Mouse (Mus musculus) cerebellum, adult (tissue): ENCODE data around the gene Cpm.

ENCODE experiments used
- ATAC-seq: cut with Nextera tagmentation; 2 replicates; pipeline ENCODE4 v1.9.2; 2017; ENCODE audit warnings: mild to moderate bottlenecking, moderate library complexity, mixed read lengths; ENCODE audit not compliant: insufficient number of reproducible peaks, low FRiP score, low TSS enrichment

Cpm gene

DNA sequence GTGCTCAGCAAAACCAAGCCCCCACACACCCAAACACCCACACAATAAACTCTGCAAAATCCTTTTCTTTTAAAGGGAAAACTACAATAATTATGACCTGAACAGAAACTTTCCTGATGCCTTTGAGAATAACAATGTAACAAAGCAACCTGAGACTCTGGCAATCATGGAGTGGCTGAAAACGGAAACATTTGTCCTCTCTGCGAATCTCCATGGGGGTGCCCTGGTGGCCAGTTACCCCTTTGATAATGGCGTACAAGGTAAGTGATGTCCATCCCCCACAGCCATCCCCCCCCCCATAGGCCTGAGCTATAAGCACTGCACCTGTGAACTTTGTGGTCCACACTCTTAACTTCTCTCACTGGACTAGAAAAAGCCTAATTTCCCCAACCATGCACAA lies 40.8 kb downstream of the Cpm start:
- ATAC-seq, result no peak

GRCm38 (mm10) chr10:117670791-117671190 lies 41.5 kb downstream of the Cpm start:
- no peak for ATAC-seq

GRCm38 (mm10) chr10:117671266-117671665 lies 42.0 kb downstream of the Cpm start:
- no peak for ATAC-seq

DNA sequence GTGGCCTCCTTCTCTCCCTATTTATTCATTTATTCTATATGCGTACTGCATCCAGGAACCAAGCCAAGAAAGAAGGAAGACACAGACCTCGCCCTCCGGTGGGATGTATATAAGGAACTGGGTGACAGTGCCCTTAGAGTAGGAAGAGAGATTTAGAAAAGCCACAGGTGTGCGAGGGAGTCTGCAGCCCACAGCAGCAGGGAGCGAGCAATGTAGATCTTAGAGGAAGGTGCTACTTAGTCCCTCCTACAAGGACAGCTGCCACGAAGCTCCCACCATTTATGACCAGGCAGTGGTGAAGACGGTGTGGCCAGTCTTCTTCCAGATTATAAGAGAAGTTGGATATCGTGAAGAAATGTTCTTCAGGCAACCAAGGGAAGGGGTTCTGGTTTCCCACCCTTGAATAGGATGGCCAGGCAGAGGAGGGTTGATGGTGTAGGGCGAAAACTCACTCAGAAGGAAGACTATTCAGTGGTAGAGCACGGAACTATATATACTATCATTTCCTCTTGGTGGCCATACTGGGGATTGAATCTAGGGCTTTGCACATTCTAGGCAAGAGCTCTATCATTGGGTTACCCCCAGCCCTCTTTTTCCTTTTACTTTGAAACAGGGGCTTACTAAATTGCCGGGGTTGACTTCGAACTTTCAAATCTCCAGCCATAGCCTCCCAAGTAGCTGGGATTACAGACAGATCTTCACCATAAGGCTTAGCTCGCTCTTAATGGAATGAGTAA lies 42.8 kb downstream of the Cpm start:
- ATAC-seq, result no peak

DNA sequence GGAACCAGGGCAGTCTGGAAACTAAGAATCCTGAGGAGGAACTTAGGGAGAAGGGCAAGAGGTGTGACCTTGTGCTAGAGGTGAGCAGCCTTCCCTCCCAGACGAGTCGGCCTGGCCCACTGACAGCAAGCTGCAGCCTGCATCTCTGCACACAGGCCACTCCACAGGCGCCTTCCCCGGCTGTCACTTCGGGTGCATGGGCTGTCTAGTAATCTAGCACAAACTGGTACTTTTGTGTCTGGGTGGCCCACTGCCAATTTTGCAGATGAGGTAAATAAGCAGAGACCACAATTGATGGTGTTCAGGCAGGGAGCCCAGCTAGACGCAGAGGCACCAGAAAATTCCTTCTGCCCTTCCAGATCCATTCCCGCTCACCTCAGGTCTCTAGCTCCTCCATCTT lies 43.4 kb downstream of the Cpm start:
- ATAC-seq, result no peak

- ATAC-seq, result no peak
These were observed 44.6 kb downstream of the Cpm start for GRCm38 (mm10) chr10:117673913-117674312.

DNA sequence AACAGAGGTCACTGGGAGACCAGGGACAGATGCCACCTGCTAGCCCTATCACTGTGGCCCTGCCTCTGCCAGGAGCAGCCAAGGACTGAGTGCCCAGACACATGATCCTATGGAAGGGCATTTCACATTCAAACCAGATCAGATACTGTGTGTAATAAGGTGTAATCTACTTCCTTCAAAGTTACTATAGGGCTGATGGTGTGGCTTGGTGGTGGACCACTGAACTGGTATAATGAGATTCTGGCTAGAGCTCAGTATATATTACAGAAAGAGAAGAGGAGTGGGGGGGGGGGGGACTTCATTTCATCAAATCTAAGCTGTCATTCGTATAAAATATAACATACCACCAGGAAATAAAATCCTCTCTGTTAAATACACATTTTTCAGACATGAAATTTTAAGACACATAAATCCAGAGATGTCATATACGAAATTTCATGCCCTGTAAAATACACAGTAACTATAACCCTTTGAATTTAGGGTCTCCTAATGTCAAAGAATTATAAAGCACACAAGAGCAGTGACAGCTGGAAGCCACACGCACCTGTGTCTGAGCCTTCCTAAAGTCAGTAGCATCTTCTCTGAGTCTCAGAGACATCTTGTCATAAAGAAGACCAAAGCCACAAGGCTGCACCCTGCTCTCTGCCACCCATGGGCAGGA lies 45.2 kb downstream of the Cpm start:
- no peak for ATAC-seq

GRCm38 (mm10) chr10:117675096-117676035 lies 46.1 kb downstream of the Cpm start:
- peak; percentile 41 for ATAC-seq

GRCm38 (mm10) chr10:117676036-117676643 lies 46.8 kb downstream of the Cpm start:
- peak; percentile 62 for ATAC-seq

- ATAC-seq, result peak; percentile 50
These were observed 47.5 kb downstream of the Cpm start for GRCm38 (mm10) chr10:117676644-117677313.

GRCm38 (mm10) chr10:117677494-117678236 lies 48.4 kb downstream of the Cpm start:
- ATAC-seq, result no peak

- no peak for ATAC-seq
These were observed 49.1 kb downstream of the Cpm start for GRCm38 (mm10) chr10:117678357-117678756.

DNA sequence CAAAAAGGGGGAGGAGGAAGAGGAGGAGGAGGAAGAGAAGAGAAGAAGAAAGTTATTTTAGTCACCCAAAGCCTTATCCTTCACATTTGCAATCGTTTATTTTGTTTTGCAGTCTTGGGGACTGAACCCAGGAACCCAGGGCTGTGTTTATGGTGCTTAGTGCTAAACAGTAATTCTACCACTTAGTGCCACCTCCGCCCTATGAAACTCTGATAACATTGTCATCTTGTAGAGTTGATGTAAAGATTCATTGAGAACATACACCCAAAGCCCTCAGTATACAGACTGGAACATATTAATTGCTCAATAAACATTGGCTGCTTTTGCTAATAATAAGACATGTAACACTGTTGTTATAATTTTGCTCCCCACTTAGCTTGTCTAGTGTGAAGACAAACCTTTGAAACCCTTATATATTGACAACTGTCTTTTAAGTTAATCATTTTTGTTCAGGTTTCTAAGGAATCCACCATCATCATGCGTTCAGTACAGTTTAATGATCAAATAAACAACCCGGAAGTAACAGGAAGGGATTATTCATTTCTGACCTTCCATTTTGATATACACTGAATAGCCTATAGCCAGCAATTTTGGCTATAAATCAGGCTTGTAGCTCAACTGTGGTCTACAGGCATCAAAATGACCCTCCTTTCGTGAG lies 49.9 kb downstream of the Cpm start:
- ATAC-seq, result no peak

DNA sequence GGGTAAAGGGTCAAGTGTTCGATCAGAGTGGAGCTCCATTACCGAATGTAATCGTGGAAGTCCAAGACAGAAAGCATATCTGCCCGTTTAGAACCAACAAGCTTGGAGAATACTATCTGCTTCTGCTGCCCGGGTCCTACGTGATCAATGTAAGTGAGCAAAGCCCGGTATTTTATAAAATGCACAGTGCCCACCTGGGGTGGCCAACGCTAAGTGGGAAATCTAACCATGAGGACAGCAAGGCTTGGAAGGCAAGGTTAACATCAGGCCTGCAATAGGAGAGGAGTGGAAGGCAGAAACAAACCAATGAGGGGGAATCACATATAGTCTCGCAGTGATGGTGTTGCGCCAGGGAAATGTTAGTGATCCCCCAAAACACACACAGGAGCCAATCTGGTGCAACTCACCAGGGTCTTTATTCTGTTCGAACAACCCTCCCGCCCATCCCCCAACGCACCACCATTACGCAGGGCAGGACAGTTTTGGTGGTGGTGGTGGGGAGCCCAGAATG lies 50.7 kb downstream of the Cpm start:
- ATAC-seq, result no peak

DNA sequence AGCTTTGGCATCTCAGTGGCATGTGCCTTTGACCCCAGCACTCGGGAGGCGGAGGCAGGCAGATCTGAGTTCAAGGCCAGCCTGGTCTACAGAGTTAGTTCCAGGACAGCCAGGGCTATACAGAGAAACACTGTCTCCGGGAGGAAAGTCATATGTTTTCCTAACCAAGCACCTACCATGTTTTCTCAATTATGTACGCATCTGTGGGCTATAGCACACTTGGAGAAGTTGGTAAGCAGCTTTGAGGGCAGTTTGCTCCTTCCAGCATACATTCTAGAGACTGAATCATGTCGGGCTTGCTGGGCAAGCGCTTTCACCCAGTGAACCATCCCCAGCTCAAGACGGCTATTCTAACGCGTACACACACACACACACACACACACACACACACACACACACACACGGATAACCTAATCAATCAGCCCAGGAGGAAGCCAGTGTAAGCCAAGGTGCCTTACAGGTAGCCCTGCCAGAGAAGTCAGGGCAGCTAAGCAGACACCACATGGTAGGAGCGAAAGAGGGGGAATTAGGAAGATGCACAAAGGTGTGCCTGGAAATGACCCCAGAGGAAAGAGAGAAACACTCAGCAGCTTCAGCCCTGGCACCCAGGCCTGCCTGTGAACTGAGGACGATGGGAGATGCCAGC lies 51.7 kb downstream of the Cpm start:
- no peak for ATAC-seq

DNA sequence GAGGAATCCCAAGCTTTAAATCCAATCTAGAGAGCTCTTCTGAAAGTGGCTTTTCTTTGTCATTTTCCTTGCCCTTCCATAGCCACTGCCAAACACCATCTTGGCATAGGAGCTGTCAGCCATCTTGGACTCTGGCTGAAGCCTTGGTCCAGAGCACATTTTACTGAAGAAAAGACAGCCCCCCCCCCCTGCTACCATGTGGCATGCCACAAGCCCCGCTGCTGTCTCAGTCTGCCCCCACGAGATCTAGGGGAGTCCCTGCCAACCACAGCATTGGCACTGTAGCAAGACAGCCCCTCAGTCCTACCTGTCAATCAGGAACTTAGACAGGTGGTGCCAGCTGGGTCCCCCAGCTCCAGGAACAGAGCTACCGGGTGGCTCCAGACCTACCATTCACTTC lies 52.2 kb downstream of the Cpm start:
- ATAC-seq, result no peak

- 0 out of 2 replicates have a peak, but pooled peaks have one; percentile 33 for ATAC-seq
These were observed 52.9 kb downstream of the Cpm start for GRCm38 (mm10) chr10:117681999-117682857.
